Mouse (Mus musculus) lung, postnatal 0 days (tissue): ENCODE data around the gene Gm20388.

Experiments used
- CTCF ChIP-seq: IDR thresholded peaks from 2 replicates; pipeline ENCODE4 v1.5.1; 2016; ENCODE audit warnings: antibody characterized with exemption, mild to moderate bottlenecking
- EP300 ChIP-seq: IDR thresholded peaks from 2 replicates; pipeline ENCODE4 v1.6.1; 2016; ENCODE audit warnings: antibody characterized with exemption, mild to moderate bottlenecking, control low read depth

DNA sequence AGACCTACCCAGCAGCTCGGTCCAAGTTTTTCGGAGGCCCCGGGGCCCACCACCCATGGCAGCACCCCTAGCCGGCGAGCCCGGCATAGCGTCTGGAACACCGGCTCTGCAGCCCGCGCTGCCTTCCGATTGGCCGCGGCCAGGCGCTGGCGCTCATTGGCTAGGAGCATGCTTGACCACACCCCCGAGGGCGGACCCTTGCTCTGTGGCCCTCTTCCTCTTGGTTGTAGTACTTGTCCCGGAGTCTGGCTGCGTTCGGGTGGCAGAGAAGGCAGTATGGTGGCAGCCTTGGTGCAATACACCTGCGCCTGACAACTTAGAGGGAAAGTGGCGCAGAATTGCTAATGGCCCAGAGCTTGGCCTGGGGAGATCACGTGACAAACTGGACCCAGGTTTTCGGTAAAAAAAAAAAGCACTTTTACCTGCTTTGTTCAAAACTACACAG lies 3407.8 kb downstream of the Gm20388 start, which contains the start of gene Fanca:
- TF ChIP-seq EP300 (no peak), CTCF (peak; percentile 51)
